Mouse (Mus musculus) CH12.LX (cell line): Measurements from ENCODE around the gene Arid5b. TPM values are rescaled to one million over a fixed set of nuclear protein-coding genes. Genes with fewer than 3 reads are reported as not detected.

Experiments
- DNase-seq: peaks from one replicate; pipeline ENCODE4 v3.0.0-alpha.2; 2013; ENCODE audit errors: extremely low read depth
- H3K27ac ChIP-seq: 2 replicates; pipeline ENCODE4 v1.5.1; 2012; ENCODE audit warnings: low read depth, mild to moderate bottlenecking, control low read depth, moderate library complexity; ENCODE audit not compliant: insufficient read depth
- H3K27me3 ChIP-seq: replicated peaks from 2 replicates; pipeline ENCODE3; 2012; ENCODE audit warnings: inconsistent platforms
- H3K36me3 ChIP-seq, 2 experiments: replicated peaks in 1 of 2; 2 replicates each; pipeline versions ENCODE3 to v1.6.1; 2012; ENCODE audit warnings: inconsistent platforms in 1 of 2, low read length in 1 of 2, mild to moderate bottlenecking in 1 of 2, mixed read lengths in 1 of 2, moderate library complexity in 1 of 2; ENCODE audit not compliant: control insufficient read depth in 1 of 2, insufficient read depth in 1 of 2
- H3K4me1 ChIP-seq, 2 experiments: 2 replicates each; pipeline ENCODE4 v1.6.1; 2012; ENCODE audit warnings: inconsistent platforms in 1 of 2, moderate library complexity in 1 of 2; ENCODE audit not compliant: insufficient read depth in 2 of 2, control insufficient read depth in 1 of 2
- H3K4me2 ChIP-seq: 2 replicates; pipeline ENCODE4 v1.6.1; 2012; ENCODE audit warnings: low read depth, mild to moderate bottlenecking, control low read depth; ENCODE audit not compliant: poor library complexity, insufficient read depth, severe bottlenecking
- H3K4me3 ChIP-seq, 3 experiments: fragments of 150-350 bp in 1 of 3; sonication (generic) in 1 of 3; replicated peaks in 1 of 3; 2 replicates each; pipeline versions ENCODE3 to v1.5.1; 2011 to 2012; ENCODE audit warnings: low read depth in 2 of 3, low read length in 2 of 3, mild to moderate bottlenecking in 2 of 3, moderate library complexity in 2 of 3, control low read depth in 1 of 3, improper control_type of control experiment in 1 of 3, inconsistent platforms in 1 of 3, mixed read lengths in 1 of 3; ENCODE audit not compliant: poor library complexity in 1 of 3
- H3K79me2 ChIP-seq: replicated peaks from 2 replicates; pipeline ENCODE4 v1.6.1; 2012; ENCODE audit warnings: mild to moderate bottlenecking, moderate library complexity; ENCODE audit not compliant: control insufficient read depth, poor library complexity, insufficient read depth, severe bottlenecking; ENCODE audit errors: extremely low read depth
- H3K9ac ChIP-seq: 2 replicates; pipeline ENCODE4 v1.6.1; 2012; ENCODE audit warnings: low read depth, mild to moderate bottlenecking, control low read depth, moderate library complexity; ENCODE audit not compliant: insufficient read depth
- H3K9me3 ChIP-seq: replicated peaks from 2 replicates; pipeline ENCODE3; 2012; ENCODE audit warnings: low read length, inconsistent platforms, mixed read lengths
- BHLHE40 ChIP-seq: IDR thresholded peaks from 2 replicates; pipeline ENCODE4 v1.6.1; 2011; ENCODE audit warnings: mild to moderate bottlenecking, low read depth, low read length, improper control_type of control experiment
- CHD1 ChIP-seq: IDR thresholded peaks from 2 replicates; pipeline ENCODE4 v1.6.1; 2012; ENCODE audit warnings: low read depth, low read length, improper control_type of control experiment, inconsistent platforms
- CHD2 ChIP-seq: IDR thresholded peaks from 2 replicates; pipeline ENCODE4 v1.6.1; 2011; ENCODE audit warnings: low read length, improper control_type of control experiment
- CTCF ChIP-seq, 2 experiments: IDR thresholded peaks in 1 of 2; conservative IDR thresholded peaks in 1 of 2; 2 replicates each; pipeline ENCODE4 v1.5.1; 2011 to 2012; ENCODE audit warnings: low read depth in 2 of 2, low read length in 2 of 2, improper control_type of control experiment in 1 of 2, inconsistent platforms in 1 of 2, mild to moderate bottlenecking in 1 of 2, moderate library complexity in 1 of 2
- EP300 ChIP-seq: IDR thresholded peaks from 2 replicates; pipeline ENCODE4 v1.6.1; 2011; ENCODE audit warnings: low read length, improper control_type of control experiment
- IRF4 ChIP-seq: IDR thresholded peaks from 2 replicates; pipeline ENCODE4 v1.6.1; 2014; ENCODE audit warnings: low read depth, mild to moderate bottlenecking, inconsistent platforms, low read length, improper control_type of control experiment
- KAT2A ChIP-seq: IDR thresholded peaks from 2 replicates; pipeline ENCODE4 v1.6.1; 2012; ENCODE audit warnings: low read length, improper control_type of control experiment, inconsistent platforms; ENCODE audit not compliant: insufficient replicate concordance
- MAFK ChIP-seq: IDR thresholded peaks from 2 replicates; pipeline ENCODE4 v1.6.1; 2011; ENCODE audit warnings: low read length, improper control_type of control experiment; ENCODE audit not compliant: insufficient replicate concordance
- MAX ChIP-seq: IDR thresholded peaks from 2 replicates; pipeline ENCODE4 v1.6.1; 2011; ENCODE audit warnings: low read length, improper control_type of control experiment
- MAZ ChIP-seq: IDR thresholded peaks from 2 replicates; pipeline ENCODE4 v1.6.1; 2012; ENCODE audit warnings: low read depth, mild to moderate bottlenecking, inconsistent platforms, low read length, improper control_type of control experiment, moderate library complexity
- MEF2A ChIP-seq: IDR thresholded peaks from 2 replicates; pipeline ENCODE4 v1.6.1; 2014; ENCODE audit warnings: low read depth, mild to moderate bottlenecking, inconsistent platforms, low read length, improper control_type of control experiment, borderline replicate concordance
- MXI1 ChIP-seq: IDR thresholded peaks from 2 replicates; pipeline ENCODE4 v1.6.1; 2011; ENCODE audit warnings: mild to moderate bottlenecking, low read depth, low read length, improper control_type of control experiment
- PAX5 ChIP-seq: IDR thresholded peaks from 2 replicates; pipeline ENCODE4 v1.6.1; 2012; ENCODE audit warnings: low read length, inconsistent platforms, mixed read lengths
- POLR2A ChIP-seq: IDR thresholded peaks from 2 replicates; pipeline ENCODE4 v1.6.1; 2011; ENCODE audit warnings: low read depth, mild to moderate bottlenecking, improper control_type of control experiment, low read length
- RCOR1 ChIP-seq: conservative IDR thresholded peaks from 2 replicates; pipeline ENCODE4 v1.6.1; 2012; ENCODE audit warnings: low read depth, mild to moderate bottlenecking, inconsistent platforms, low read length, improper control_type of control experiment
- TBP ChIP-seq: conservative IDR thresholded peaks from 2 replicates; pipeline ENCODE4 v1.6.1; 2011; ENCODE audit warnings: low read depth, low read length, improper control_type of control experiment
- TCF12 ChIP-seq: IDR thresholded peaks from 2 replicates; pipeline ENCODE4 v1.6.1; 2014; ENCODE audit warnings: low read depth, mild to moderate bottlenecking, inconsistent platforms, low read length, improper control_type of control experiment
- UBTF ChIP-seq: IDR thresholded peaks from 2 replicates; pipeline ENCODE4 v1.6.1; 2012; ENCODE audit warnings: low read depth, mild to moderate bottlenecking, inconsistent platforms, low read length, improper control_type of control experiment, moderate library complexity
- USF1 ChIP-seq: IDR thresholded peaks from 2 replicates; pipeline ENCODE4 v1.6.1; 2014; ENCODE audit warnings: low read depth, mild to moderate bottlenecking, inconsistent platforms, low read length, improper control_type of control experiment
- USF2 ChIP-seq: conservative IDR thresholded peaks from 2 replicates; pipeline ENCODE4 v1.6.1; 2011; ENCODE audit warnings: low read depth, low read length, improper control_type of control experiment
- ZNF384 ChIP-seq: IDR thresholded peaks from 2 replicates; pipeline ENCODE4 v1.6.1; 2012; ENCODE audit warnings: low read depth, low read length, improper control_type of control experiment, inconsistent platforms
- dilution Hi-C: fragments of 300-500 bp; cut with MboI; formaldehyde crosslinking; loops from 2 replicates; pipeline ENCODE4 v1.14.3; 2020; ENCODE audit warnings: low sequenced_read_pairs; ENCODE audit not compliant: extremely low pct_unique_long_range_greater_than_20kb, extremely low pct_ligation_motif_present
- in situ Hi-C: fragments of 300-500 bp; cut with MboI; formaldehyde crosslinking; loops from 3 replicates; pipeline ENCODE4 v1.14.3; 2019; ENCODE audit warnings: low sequenced_read_pairs, low pct_ligation_motif_present, low pct_unique_long_range_greater_than_20kb, mixed read lengths
- polyA plus RNA-seq: library from polyadenylated mRNA; unstranded; fragments of >175 nt; gene quantifications from 2 replicates; pipeline ENCODE4 v1.2.1, GENCODE M21; 2012; ENCODE audit warnings: low read depth; ENCODE audit not compliant: insufficient read length
- total RNA-seq, 2 experiments: library from RNA; depleted of rRNA; stranded (reverse); fragments of 300-350 nt in 1 of 2; fragments of >200 nt in 1 of 2; gene quantifications; 2 replicates each; pipeline ENCODE4 v1.2.3; 2012 to 2014

The Arid5b gene
- total and polyA plus RNA-seq, 3 experiments = 1.1 to 2.6 (median 1.8) TPM

GRCm38 (mm10) chr10:68212061-68212915 is 66.3 kb downstream of the Arid5b start:
- H3K36me3 ChIP-seq = peaks cover 3 to 27% of the 10 kb centered on the region in 2 experiments
- peaks cover 12% of the 10 kb centered on the region for H3K9me3 ChIP-seq
- no peaks in the 10 kb centered on the region for H3K4me1 ChIP-seq
- no peak overlapping the region for H3K27ac ChIP-seq
- H3K9ac ChIP-seq = no peak overlapping the region
- in situ Hi-C loops = no loop called here
- TF ChIP-seq BHLHE40 (no peak), KAT2A (no peak), MAFK (no peak), IRF4 (no peak), CHD1 (no peak), MEF2A (no peak), MAZ (no peak), POLR2A (no peak)
- no peaks in the 10 kb centered on the region for H3K27me3 ChIP-seq
- no peaks in the 10 kb centered on the region for H3K79me2 ChIP-seq
- no peak for DNase-seq
- H3K4me3 ChIP-seq = no peak overlapping the region
- no peak overlapping the region for H3K4me2 ChIP-seq
- dilution Hi-C loops = no loop called here

GRCm38 (mm10) chr10:68211514-68211913 is 67.0 kb downstream of the Arid5b start:
- H3K27ac ChIP-seq = no peak overlapping the region

More at GRCm38 (mm10) chr10:68211514-68211913, 67.0 kb downstream of the Arid5b start:
- dilution Hi-C loops (no loop called here), in situ Hi-C loops (no loop called here)
- TF ChIP-seq IRF4 (no peak), CHD2 (no peak), MXI1 (no peak), USF2 (no peak), TBP (no peak), ZNF384 (no peak), POLR2A (no peak), USF1 (no peak), CTCF (conservative IDR thresholded peaks at IDR 0.05 in 1 of 2, IDR thresholded peaks at IDR 0.05 in 1 of 2; ENCODE audit: low read depth in 2 of 2, low read length in 2 of 2) (no peak), MEF2A (no peak), MAX (no peak), CHD1 (no peak), UBTF (no peak), RCOR1 (no peak), TCF12 (no peak), PAX5 (no peak), MAZ (no peak), EP300 (no peak)
- Histone ChIP-seq H3K36me3 (peaks cover 3 to 27% of the 10 kb centered on the region in 2 experiments), H3K4me2 (no peak overlapping the region), H3K9me3 (peaks cover 6% of the 10 kb centered on the region), H3K79me2 (no peaks in the 10 kb centered on the region), H3K4me1 (no peaks in the 10 kb centered on the region), H3K4me3 (no peak overlapping the region), H3K9ac (no peak overlapping the region), H3K27me3 (no peaks in the 10 kb centered on the region)
- DNase-seq = no peak
